Mouse (Mus musculus) limb, embryonic 10.5 days (tissue): Measurements from ENCODE around the gene Aggf1. TPM values are rescaled to one million over a fixed set of nuclear protein-coding genes. Genes with fewer than 3 reads are reported as not detected.

Experiments used
- DNase-seq: peaks from one replicate; pipeline ENCODE4 v3.0.0-alpha.2; 2017; ENCODE audit warnings: low spot score
- H3K27ac ChIP-seq: fragments of 300-500 bp; sonication (generic); 2 replicates; pipeline ENCODE4 v1.5.1; 2016; ENCODE audit warnings: mild to moderate bottlenecking
- H3K27me3 ChIP-seq: fragments of 300-500 bp; sonication (generic); 2 replicates; pipeline ENCODE4 v1.6.1; 2016; ENCODE audit warnings: low read depth, mild to moderate bottlenecking; ENCODE audit not compliant: poor library complexity, severe bottlenecking
- H3K36me3 ChIP-seq: fragments of 300-500 bp; sonication (generic); 2 replicates; pipeline ENCODE4 v1.6.1; 2016; ENCODE audit warnings: mild to moderate bottlenecking, moderate library complexity
- H3K4me1 ChIP-seq: fragments of 300-500 bp; sonication (generic); 2 replicates; pipeline ENCODE4 v1.6.1; 2016
- H3K4me3 ChIP-seq: fragments of 300-500 bp; sonication (generic); 2 replicates; pipeline ENCODE4 v1.5.1; 2016; ENCODE audit warnings: mild to moderate bottlenecking, moderate library complexity
- H3K9me3 ChIP-seq: fragments of 300-500 bp; sonication (generic); replicated peaks from 2 replicates; pipeline ENCODE4 v1.6.1; 2016; ENCODE audit warnings: mild to moderate bottlenecking
- WGBS: fragments of 180-500 bp; shearing (Covaris S2); methylation state at CpG from one replicate; pipeline ENCODE4 v1.1.7; 2016; 5-methylcytosine and 5-hydroxymethylcytosine counted together
- polyA plus RNA-seq: library from polyadenylated mRNA; unstranded; fragments of >200 nt; fragmentation: Nextera tagmentation; extraction: Ambion mirVana; gene quantifications from 2 replicates; pipeline ENCODE4 v1.2.1, GENCODE M21; 2016

Aggf1 gene
- polyA plus RNA-seq, 1 experiment from 2014 or later, result 44.6 TPM

DNA sequence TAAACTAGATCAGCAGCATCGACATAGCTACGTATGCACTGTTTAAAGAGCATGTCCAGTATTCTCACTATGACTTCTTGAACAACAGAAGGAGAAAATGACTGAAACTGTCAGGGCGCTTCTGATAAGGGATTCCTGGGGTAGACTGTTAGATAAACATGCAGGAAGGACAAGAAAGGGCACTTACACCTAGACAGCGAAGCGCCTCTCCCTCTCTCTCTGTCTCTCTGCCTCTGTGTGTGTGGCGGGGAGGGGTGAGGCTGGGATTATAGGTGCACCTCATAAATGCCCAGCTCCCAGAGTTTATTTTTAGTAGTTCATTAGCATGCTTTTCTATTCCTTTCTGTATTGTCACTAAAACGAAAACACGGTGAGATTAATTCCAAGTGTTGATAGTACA, 8.8 kb downstream of the Aggf1 start:
- H3K4me1 ChIP-seq, result no peaks in the 10 kb centered on the region
- H3K4me3 ChIP-seq, result no peak overlapping the region
- WGBS, result 88% methylated on average over 8 of the region's 8 CpGs
- no peaks in the 10 kb centered on the region for H3K27me3 ChIP-seq
- no peak overlapping the region for H3K27ac ChIP-seq
- H3K36me3 ChIP-seq, result peaks cover 93% of the 10 kb centered on the region
- no peak for DNase-seq
- H3K9me3 ChIP-seq, result no peaks in the 10 kb centered on the region

DNA sequence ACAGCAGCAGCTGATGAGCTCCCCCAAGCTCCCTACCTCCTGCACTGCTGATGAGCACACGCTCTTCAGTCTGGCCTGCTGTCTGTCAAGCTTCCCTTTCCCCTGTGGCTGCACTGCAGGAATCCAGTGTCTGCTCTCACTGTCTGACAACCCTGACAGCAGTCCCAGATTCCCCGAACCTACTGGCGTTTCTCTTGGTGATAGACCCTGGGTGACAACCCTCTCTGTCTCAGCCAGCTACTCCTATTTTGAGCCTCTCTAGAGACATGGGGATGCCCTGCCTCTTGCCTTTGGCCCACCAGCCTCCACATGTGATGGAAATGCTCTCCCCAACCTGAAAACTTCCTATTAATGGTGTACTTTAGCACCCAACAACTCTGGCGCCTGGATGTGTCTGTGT, 11.7 kb downstream of the Aggf1 start:
- Histone ChIP-seq H3K27me3 (no peaks in the 10 kb centered on the region), H3K4me1 (no peaks in the 10 kb centered on the region), H3K9me3 (no peaks in the 10 kb centered on the region), H3K36me3 (peaks cover 93% of the 10 kb centered on the region), H3K27ac (no peak overlapping the region), H3K4me3 (no peak overlapping the region)
- WGBS, result 91% methylated on average over 4 of the region's 4 CpGs
- DNase-seq, result no peak

DNA sequence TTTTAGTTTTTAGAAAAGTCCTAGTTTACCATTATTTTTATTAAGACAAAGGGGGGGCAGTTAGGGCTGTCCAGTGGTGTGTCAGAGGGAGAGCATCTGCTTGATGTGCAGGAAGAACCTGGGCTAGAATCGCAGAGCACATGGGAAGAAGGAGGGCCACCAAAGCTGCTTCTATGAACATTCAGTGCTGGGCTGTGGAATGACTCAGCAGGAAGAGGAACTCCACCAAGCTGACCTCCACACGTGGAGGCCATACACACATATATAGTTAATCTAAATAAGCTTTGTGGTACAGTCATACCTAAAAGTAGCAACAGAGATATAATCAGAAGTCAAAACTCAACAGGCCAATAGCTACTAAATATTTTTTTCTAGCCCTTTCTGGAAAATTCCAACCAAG, 16.9 kb downstream of the Aggf1 start:
- Histone ChIP-seq H3K4me3 (no peak overlapping the region), H3K27ac (no peak overlapping the region), H3K4me1 (no peaks in the 10 kb centered on the region), H3K9me3 (no peaks in the 10 kb centered on the region), H3K27me3 (no peaks in the 10 kb centered on the region), H3K36me3 (peaks cover 99% of the 10 kb centered on the region)
- 84% methylated on average over 2 of the region's 2 CpGs for WGBS
- DNase-seq, result no peak

DNA sequence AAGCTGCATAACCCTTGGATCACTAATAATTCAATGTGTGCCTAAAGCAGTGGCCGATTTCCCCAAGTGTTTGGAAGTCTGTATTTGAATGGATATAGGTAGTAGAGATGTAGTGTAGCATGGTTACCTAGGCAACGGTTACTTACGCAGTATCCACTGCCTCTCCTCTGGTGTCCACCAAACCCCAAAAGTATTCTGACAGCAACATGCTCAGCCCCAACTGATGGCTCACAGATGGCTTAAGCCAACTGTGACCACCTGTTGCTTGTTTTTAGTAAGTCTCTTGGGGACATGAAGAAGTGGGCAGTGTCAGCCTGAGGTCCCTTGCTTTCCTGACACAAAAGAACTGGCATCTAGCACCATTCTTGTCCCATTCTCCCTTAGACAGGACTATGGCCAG, 26.7 kb downstream of the Aggf1 start:
- Histone ChIP-seq H3K27ac (no peak overlapping the region), H3K4me1 (no peaks in the 10 kb centered on the region), H3K36me3 (peaks cover 53% of the 10 kb centered on the region), H3K9me3 (no peaks in the 10 kb centered on the region), H3K27me3 (no peaks in the 10 kb centered on the region), H3K4me3 (no peak overlapping the region)
- DNase-seq, result no peak
- WGBS, result 94% methylated on average over 3 of the region's 3 CpGs

DNA sequence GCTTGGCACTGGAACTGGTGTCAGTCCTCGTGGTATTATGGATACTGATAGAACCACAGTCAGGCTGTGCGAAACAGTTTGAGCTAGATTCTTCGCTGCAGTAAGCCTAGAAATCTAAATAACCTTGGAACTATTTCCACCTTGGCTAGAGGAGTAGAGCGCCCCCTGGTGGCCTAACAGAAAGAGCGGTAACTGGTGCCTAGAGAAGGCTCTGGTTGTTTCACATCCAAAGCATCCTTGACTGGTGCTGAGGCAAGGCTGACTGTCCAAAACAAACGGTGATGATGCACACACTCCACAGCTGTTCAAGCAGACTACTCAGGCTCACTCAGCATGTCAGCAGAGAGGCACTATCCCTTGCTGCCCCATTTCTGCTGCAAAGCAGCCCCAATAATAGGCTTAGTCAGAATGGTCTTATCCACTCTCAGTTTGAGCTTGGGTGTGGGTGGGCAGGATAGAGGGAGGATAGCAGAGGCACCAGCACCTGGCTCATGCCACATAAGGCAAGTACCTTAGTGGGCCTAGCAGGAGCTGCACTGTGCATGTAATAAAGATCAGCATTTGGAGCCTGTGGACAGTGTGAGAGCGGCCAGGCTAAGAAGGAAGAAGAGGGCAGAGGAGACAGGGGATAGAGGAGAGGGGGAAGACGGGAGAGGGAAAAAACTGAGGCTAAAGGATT, 28.0 kb downstream of the Aggf1 start:
- DNase-seq, result peak; percentile 91
- H3K4me3 ChIP-seq, result no peak overlapping the region
- no peaks in the 10 kb centered on the region for H3K27me3 ChIP-seq
- no peaks in the 10 kb centered on the region for H3K4me1 ChIP-seq
- 35% methylated on average over 8 of the region's 8 CpGs for WGBS
- no peaks in the 10 kb centered on the region for H3K9me3 ChIP-seq
- peaks cover 40% of the 10 kb centered on the region for H3K36me3 ChIP-seq
- H3K27ac ChIP-seq, result no peak overlapping the region

DNA sequence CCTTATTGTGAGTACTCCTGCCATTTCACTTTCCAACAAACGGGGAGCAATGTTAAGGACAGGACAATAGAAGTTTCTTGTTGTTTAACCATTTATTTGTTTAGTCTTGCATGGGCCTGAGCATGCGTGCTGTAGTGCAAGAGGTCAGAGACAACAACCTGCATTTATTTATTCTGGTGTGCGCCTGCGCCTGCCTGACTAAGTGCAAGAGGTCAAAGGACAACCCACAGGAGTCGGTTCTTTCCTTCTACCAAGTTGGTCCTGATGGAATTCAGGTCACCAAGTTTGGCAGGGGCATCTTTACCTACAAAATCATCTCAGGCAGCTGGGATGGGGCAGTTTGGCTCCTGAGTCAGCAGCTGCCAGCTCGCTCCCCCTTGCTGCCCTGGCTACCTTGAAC, 29.3 kb downstream of the Aggf1 start:
- Histone ChIP-seq H3K27ac (no peak overlapping the region), H3K36me3 (peaks cover 32% of the 10 kb centered on the region), H3K27me3 (no peaks in the 10 kb centered on the region), H3K9me3 (no peaks in the 10 kb centered on the region), H3K4me1 (no peaks in the 10 kb centered on the region), H3K4me3 (no peak overlapping the region)
- WGBS, result 80% methylated on average over 6 of the region's 6 CpGs
- DNase-seq, result no peak

DNA sequence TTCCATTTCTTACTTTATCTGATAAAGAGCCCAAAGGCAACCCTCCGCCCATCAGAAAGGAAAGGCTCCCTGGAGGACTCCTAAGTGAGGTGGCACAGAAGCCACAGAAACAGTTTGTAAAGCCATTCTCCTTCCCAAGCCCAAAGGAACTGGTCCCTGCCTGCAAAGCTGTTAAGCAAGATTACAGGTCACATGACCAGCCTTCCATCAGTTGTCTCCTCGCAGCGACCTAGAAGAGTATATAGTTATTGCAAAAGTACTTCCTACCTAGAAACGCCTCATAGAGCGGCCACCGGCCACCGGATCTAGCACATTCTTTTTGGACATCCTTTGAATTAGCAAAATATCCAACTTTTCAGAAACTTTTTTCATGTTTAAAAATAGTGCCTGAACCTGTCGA, 31.7 kb downstream of the Aggf1 start:
- 90% methylated on average over 8 of the region's 8 CpGs for WGBS

DNA sequence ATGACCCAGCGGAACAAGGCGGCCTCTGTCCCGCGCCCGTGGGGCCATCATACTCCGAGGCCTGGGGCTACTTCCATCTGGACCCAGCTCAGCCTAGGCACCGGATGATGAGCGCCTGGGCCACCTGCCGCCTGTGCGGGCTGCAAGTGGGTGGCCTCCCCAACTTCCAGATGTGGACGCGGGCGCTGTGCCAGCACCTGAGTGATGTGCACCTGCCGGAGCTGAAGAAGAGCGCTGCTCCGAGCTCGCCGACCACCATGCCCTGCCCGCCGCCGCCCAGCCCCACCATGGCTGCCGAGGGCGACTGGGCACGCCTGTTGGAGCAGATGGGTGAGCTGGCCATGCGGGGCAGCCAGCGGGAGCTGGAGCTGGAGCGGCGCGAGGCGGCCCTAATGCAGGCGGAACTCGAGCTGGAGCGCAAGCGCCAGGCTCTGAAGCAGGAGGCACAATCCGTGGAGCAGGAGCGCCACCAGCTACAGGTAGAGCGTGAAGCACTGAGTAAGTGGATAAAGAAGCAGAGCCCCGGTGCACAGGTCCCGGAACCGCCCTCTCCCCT, 39.0 kb downstream of the Aggf1 start:
- H3K36me3 ChIP-seq, result peaks cover 75% of the 10 kb centered on the region
- 72% methylated on average over 40 of the region's 40 CpGs for WGBS

More for the DNA sequence above, 31.7 kb downstream of the Aggf1 start:
- Histone ChIP-seq H3K4me1 (no peaks in the 10 kb centered on the region), H3K27ac (no peak overlapping the region), H3K4me3 (no peak overlapping the region), H3K36me3 (peaks cover 25% of the 10 kb centered on the region), H3K27me3 (no peaks in the 10 kb centered on the region), H3K9me3 (no peaks in the 10 kb centered on the region)
- no peak for DNase-seq

DNA sequence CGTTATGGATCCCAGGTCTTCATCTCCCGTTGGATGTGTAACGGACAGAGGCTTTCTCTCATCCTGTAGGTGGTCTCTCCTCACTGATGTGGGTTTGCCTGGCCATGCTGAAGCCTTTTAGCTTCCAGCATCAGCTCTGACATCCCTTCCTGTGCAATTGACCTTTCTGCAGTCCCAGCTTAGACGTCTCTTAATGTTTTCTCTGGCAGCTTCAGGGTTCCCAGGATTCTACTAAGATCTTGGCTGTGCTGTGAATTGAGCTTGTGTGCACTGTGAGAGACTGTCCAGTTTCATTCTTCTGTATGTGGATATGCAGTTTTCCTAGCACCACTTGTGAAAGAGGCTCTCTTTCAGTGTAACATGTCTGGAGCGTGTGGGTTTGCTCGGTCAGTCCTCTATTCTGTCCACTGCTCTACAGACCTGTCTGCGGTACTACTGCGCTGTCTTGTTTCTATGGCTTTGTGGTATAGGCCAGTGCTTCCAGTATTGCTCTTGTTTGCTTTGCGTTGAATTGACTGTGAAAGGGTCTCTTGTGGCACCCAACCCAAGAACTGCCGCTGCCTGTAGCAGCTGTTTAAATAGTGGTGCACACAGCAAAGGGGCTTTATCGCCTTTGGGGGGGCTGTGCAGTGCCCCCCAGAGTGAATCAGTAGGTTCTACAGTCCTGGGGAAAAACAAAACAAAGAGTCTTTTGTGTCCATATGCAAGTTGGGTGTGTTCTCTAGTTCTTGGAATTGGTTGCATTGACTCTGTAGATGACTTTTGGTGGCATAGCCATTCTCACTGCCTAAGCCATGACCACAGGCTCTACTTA, 42.9 kb downstream of the Aggf1 start:
- Histone ChIP-seq H3K4me3 (no peak overlapping the region), H3K4me1 (peaks cover 18% of the 10 kb centered on the region), H3K27ac (no peak overlapping the region), H3K36me3 (peaks cover 61% of the 10 kb centered on the region), H3K9me3 (no peaks in the 10 kb centered on the region), H3K27me3 (no peaks in the 10 kb centered on the region)
- 90% methylated on average over 11 of the region's 11 CpGs for WGBS
- no peak for DNase-seq

More for the DNA sequence above, 39.0 kb downstream of the Aggf1 start:
- no peak overlapping the region for H3K4me3 ChIP-seq
- H3K27me3 ChIP-seq, result no peaks in the 10 kb centered on the region
- no peak overlapping the region for H3K27ac ChIP-seq
- DNase-seq, result no peak
- H3K9me3 ChIP-seq, result no peaks in the 10 kb centered on the region
- H3K4me1 ChIP-seq, result no peaks in the 10 kb centered on the region

DNA sequence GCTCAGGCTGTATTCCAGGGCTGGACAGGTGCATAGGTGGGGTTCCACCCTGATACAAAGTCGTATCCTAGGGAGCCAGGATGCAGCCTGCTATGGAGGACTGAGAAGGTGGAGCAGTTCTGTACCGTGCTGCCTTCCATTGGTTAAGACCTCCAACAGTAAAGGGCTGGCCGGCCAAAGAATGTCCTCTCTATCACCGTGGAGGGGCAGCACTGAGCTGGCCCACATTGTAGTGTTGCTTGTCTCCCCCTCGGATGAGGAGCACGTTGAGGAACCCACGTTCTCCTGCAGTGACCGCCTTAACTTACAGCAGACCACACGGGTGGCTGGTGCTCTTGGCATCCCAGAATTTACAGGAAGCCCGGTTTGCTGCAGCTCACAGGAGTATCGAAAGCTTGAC, 44.6 kb downstream of the Aggf1 start:
- 60% methylated on average over 11 of the region's 11 CpGs for WGBS
- no peaks in the 10 kb centered on the region for H3K27me3 ChIP-seq
- H3K4me1 ChIP-seq, result peaks cover 27% of the 10 kb centered on the region
- DNase-seq, result no peak
- H3K36me3 ChIP-seq, result peaks cover 45% of the 10 kb centered on the region
- no peak overlapping the region for H3K4me3 ChIP-seq
- no peaks in the 10 kb centered on the region for H3K9me3 ChIP-seq
- no peak overlapping the region for H3K27ac ChIP-seq

DNA sequence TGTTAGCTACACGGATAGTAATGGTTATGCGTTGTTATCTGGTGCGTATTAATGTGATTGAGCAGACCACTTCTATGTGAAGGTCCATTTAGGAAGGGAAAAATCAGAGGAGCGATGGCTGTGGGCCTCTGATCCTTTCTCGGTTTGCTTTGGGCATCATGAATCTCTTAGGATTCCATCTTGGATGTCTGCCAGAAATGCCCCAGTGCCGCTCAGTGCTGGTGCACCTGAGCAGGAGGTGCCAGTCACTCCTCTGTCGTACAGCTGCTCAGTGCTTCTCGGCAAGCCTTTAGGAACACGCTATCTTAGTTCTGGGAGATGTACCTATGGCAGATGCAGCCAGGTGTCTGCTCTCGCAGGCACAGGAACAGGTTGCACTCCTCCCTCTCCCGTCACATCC, 46.4 kb downstream of the Aggf1 start:
- Histone ChIP-seq H3K27me3 (no peaks in the 10 kb centered on the region), H3K9me3 (no peaks in the 10 kb centered on the region), H3K36me3 (peaks cover 29% of the 10 kb centered on the region), H3K4me1 (peaks cover 27% of the 10 kb centered on the region), H3K27ac (no peak overlapping the region), H3K4me3 (no peak overlapping the region)
- 95% methylated on average over 11 of the region's 11 CpGs for WGBS
- DNase-seq, result no peak

DNA sequence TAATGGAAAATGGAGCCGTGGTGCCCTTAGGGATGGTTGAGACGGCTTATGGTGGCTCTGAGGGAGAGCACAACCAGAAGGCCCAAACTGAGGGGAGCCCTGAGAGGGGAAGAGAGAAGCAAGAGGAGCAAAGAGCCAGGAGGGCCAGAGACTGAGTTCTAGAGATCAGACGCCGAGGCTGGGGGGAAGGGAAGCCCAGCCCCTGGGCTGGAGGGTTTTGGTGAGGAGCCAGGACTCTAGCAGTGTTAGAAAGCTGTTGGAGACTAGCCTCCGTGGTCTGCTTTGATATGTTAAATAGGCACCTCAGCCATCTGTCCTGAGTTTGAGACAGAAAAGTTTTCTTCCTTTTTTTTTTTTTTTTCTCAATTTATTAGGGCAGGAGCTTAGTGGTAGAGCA, 47.8 kb downstream of the Aggf1 start:
- peak; percentile 56 for DNase-seq
- Histone ChIP-seq H3K36me3 (peaks cover 22% of the 10 kb centered on the region), H3K4me3 (peak overlapping the region; percentile 75), H3K27ac (peak overlapping the region; percentile 100), H3K9me3 (no peaks in the 10 kb centered on the region), H3K4me1 (peaks cover 27% of the 10 kb centered on the region), H3K27me3 (no peaks in the 10 kb centered on the region)
- 5% methylated on average over 5 of the region's 5 CpGs for WGBS

DNA sequence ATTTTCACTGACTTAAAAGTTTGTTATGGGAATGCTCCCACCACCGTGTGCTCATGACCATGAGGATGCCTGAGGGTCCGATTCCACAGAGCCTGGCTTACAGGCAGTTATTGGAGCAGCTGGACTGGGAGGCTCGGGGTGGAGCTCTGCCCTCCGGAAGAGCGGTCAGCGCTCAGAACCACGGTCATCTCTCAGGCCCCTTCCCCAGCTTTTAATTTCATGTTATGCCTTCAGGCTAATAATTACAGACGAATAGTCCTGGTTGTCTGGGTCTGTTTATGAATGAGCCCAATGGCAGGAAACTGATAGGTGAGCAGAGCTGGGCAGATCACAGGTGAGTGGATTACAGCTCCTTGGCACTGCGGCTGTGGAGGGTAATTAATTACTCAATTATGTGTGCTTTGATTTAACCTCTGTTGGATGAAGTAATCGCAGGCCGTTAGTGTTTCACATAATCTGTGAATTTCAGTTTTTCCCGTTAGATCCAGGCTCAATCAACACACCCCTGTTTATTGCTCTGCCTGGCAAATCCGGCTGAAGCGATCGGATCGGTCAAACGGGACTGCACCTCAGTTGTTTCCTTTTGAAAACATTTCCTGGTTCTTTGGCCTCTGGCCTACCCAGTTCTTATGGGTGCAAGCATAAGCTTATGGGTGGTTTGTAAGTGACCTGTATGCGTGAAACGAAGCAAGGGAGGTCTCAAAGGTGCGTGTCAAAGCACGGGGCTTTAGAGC, 48.4 kb downstream of the Aggf1 start:
- Histone ChIP-seq H3K4me1 (peaks cover 27% of the 10 kb centered on the region), H3K36me3 (peaks cover 18% of the 10 kb centered on the region), H3K4me3 (peak overlapping the region; percentile 75), H3K27me3 (no peaks in the 10 kb centered on the region), H3K9me3 (no peaks in the 10 kb centered on the region), H3K27ac (peak overlapping the region; percentile 100)
- 4% methylated on average over 21 of the region's 21 CpGs for WGBS
- peak; percentile 71 for DNase-seq
